Mouse (Mus musculus) CD8-positive naive resting alpha-beta T cell, adult 2 months (primary cell): Measurements from ENCODE around the gene Hist1h2ah.
"Not testable (repeated sequence)": the region's sequence is repeated elsewhere in the genome, so short reads cannot be mapped to it uniquely, and the experiment has no call there.

Source experiments
- DNase-seq, 2 experiments: peaks; one replicate each; pipeline ENCODE4 v3.0.0; 2022; ENCODE audit warnings: low read depth in 2 of 2, low spot score in 2 of 2

Gene Hist1h2ah

GRCm38 (mm10) chr13:22035267-22036148 is at the start of gene Hist1h2ah, which contains the start of gene Hist1h2bk:
Hist1h2ah (minus strand) TSS chr13:22035568.
Hist1h2bk (plus strand) TSS chr13:22035870.
- peak; percentile 47 to 72 for DNase-seq

- DNase-seq: not testable (repeated sequence)
Measured at GRCm38 (mm10) chr13:22084140-22084539, 48.8 kb upstream of the Hist1h2ah start, which contains the start of gene Vmn1r188. Vmn1r188 (plus strand) TSS chr13:22084440.

GRCm38 (mm10) chr13:22063468-22063867 is 28.1 kb upstream of the Hist1h2ah start:
- DNase-seq: no peak

- DNase-seq: no peak
Measured at GRCm38 (mm10) chr13:22061422-22061821, 26.1 kb upstream of the Hist1h2ah start.

- no peak for DNase-seq
Measured at GRCm38 (mm10) chr13:22053754-22054153, 18.4 kb upstream of the Hist1h2ah start.

GRCm38 (mm10) chr13:22051523-22051859 is 16.1 kb upstream of the Hist1h2ah start:
- no peak for DNase-seq

GRCm38 (mm10) chr13:22050591-22051522 is 15.5 kb upstream of the Hist1h2ah start:
- DNase-seq: peak; percentile 75 to 84

- DNase-seq: peak in 1 of 2 experiments; percentile 51
Measured at GRCm38 (mm10) chr13:22049737-22050440, 14.5 kb upstream of the Hist1h2ah start.

- DNase-seq: no peak
Measured at GRCm38 (mm10) chr13:22049041-22049440, 13.7 kb upstream of the Hist1h2ah start.

GRCm38 (mm10) chr13:22045311-22045710 is 9.9 kb upstream of the Hist1h2ah start:
- no peak for DNase-seq

- DNase-seq: no peak
Measured at GRCm38 (mm10) chr13:22044432-22045155, 9.2 kb upstream of the Hist1h2ah start.

GRCm38 (mm10) chr13:22043503-22044431 is 8.4 kb upstream of the Hist1h2ah start:
- DNase-seq: no peak

- peak; percentile 76 to 86 for DNase-seq
Measured at GRCm38 (mm10) chr13:22042568-22043502, 7.5 kb upstream of the Hist1h2ah start, which contains the start of the genes Hist1h2ag and Hist1h2bj. Hist1h2ag (minus strand) TSS chr13:22042944. Hist1h2bj (plus strand) TSS chr13:22043214.

- no peak for DNase-seq
Measured at GRCm38 (mm10) chr13:22041651-22042567, 6.5 kb upstream of the Hist1h2ah start.

GRCm38 (mm10) chr13:22041142-22041536 is 5.8 kb upstream of the Hist1h2ah start, which contains the start of gene Hist1h4i:
Hist1h4i (minus strand) TSS chr13:22041362.
- DNase-seq: peak; percentile 79 to 85

- no peak for DNase-seq
Measured at GRCm38 (mm10) chr13:22040464-22041141, 5.2 kb upstream of the Hist1h2ah start.
